Mouse (Mus musculus) midbrain, embryonic 11.5 days (tissue): ENCODE data around the gene Olfr49. TPM values are rescaled to one million over a fixed set of nuclear protein-coding genes. Genes with fewer than 3 reads are reported as not detected.
A peak's percentile ranks its signal among the peaks of the same experiment; 100 is the strongest.

Experiments used
- ATAC-seq: fragments of 200-750 bp; cut with Nextera tagmentation; 2 replicates; pipeline ENCODE4 v1.8.0; 2017; ENCODE audit warnings: moderate TSS enrichment, moderate library complexity; ENCODE audit not compliant: low FRiP score
- DNase-seq: peaks from one replicate; pipeline ENCODE4 v3.0.0; 2015; ENCODE audit warnings: low spot score; ENCODE audit errors: missing footprints
- H3K27ac ChIP-seq: fragments of 300-500 bp; sonication (generic); 2 replicates; pipeline ENCODE4 v1.5.1; 2014; ENCODE audit warnings: low read depth, low read length
- H3K27me3 ChIP-seq: fragments of 300-500 bp; sonication (generic); 2 replicates; pipeline ENCODE4 v1.6.1; 2014; ENCODE audit warnings: mild to moderate bottlenecking, low read length, moderate library complexity, mixed read lengths; ENCODE audit not compliant: control insufficient read depth, insufficient read depth
- H3K36me3 ChIP-seq: fragments of 300-500 bp; sonication (generic); 2 replicates; pipeline ENCODE4 v1.6.1; 2014; ENCODE audit warnings: mild to moderate bottlenecking, low read length, moderate library complexity, mixed read lengths; ENCODE audit not compliant: control insufficient read depth, insufficient read depth
- H3K4me1 ChIP-seq: fragments of 300-500 bp; sonication (generic); 2 replicates; pipeline ENCODE4 v1.6.1; 2014; ENCODE audit warnings: low read length; ENCODE audit not compliant: control insufficient read depth, insufficient read depth
- H3K4me2 ChIP-seq: fragments of 300-500 bp; sonication (generic); 2 replicates; pipeline ENCODE4 v1.6.1; 2014; ENCODE audit warnings: mild to moderate bottlenecking, moderate library complexity
- H3K4me3 ChIP-seq: fragments of 300-500 bp; sonication (generic); 2 replicates; pipeline ENCODE4 v1.5.1; 2014; ENCODE audit warnings: low read depth, low read length
- H3K9ac ChIP-seq: fragments of 300-500 bp; sonication (generic); 2 replicates; pipeline ENCODE4 v1.6.1; 2014; ENCODE audit warnings: low read length
- H3K9me3 ChIP-seq: fragments of 300-500 bp; sonication (generic); 2 replicates; pipeline ENCODE4 v1.6.1; 2016; ENCODE audit warnings: low read length; ENCODE audit not compliant: control insufficient read depth
- WGBS: fragments of 180-500 bp; shearing (Covaris S2); extraction: QIAGEN DNeasy Blood & Tissue Kit; methylation state at CpG from one replicate; pipeline ENCODE4 v1.1.7; 2014; 5-methylcytosine and 5-hydroxymethylcytosine counted together
- polyA plus RNA-seq: library from polyadenylated mRNA; unstranded; fragments of >200 nt; fragmentation: Nextera tagmentation; extraction: Ambion mirVana; gene quantifications from 2 replicates; pipeline ENCODE4 v1.2.1, GENCODE M21; 2014

Olfr49 gene
- polyA plus RNA-seq, 1 experiment from 2014 or later: not detected

DNA sequence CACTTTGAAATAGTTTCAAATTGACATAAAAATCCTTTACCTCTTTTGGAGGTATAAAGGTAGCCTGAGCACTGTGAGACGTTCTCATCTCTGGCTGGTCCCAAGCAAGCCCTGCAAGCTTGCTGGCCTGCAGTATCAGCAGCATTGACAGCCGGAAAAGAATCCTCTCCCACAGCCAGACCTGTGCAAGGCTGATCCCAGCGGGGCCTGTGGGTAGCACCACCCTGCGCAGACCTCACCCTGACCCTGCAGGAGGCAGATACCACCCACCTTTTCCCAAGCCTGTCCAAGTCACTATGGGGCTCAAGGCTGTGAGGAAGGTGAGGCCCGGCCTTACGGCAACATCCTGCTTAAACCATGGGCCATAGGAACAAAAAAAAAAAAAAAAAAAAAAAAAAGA is 18.8 kb downstream of the Olfr49 start:
- ATAC-seq (no peak), DNase-seq (no peak)
- Histone ChIP-seq H3K9ac (no peak overlapping the region), H3K4me2 (no peak overlapping the region), H3K4me1 (no peaks in the 10 kb centered on the region), H3K4me3 (no peak overlapping the region), H3K27me3 (no peaks in the 10 kb centered on the region), H3K27ac (no peak overlapping the region), H3K9me3 (no peaks in the 10 kb centered on the region), H3K36me3 (no peaks in the 10 kb centered on the region)
- 73% methylated on average over 6 of the region's 6 CpGs for WGBS

DNA sequence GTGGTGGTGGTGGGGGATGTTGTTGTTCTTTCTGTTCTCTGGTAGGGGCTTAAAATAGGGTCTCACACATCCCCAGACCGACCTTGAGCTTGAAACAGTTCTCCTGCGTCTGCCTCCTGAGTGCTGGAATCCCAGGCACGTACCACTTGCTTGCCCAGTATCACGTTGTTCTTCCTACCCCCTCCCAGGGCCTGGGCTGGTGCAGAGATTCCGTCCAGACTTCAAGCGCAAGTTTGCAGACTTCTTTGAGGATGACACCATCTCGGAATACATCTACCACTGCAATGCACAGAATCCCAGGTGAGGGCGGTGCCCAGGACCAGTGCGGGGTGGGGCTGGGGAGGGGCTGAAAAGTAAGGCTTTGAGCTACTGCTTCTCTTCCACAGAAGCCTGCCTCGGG is 19.6 kb downstream of the Olfr49 start:
- H3K4me3 ChIP-seq: no peak overlapping the region
- no peaks in the 10 kb centered on the region for H3K36me3 ChIP-seq
- ATAC-seq (no peak), DNase-seq (no peak)
- H3K4me1 ChIP-seq: no peaks in the 10 kb centered on the region
- H3K27me3 ChIP-seq: no peaks in the 10 kb centered on the region; the same call in 1 of the 2 replicates
- H3K9ac ChIP-seq: no peak overlapping the region
- H3K27ac ChIP-seq: no peak overlapping the region
- WGBS: 34% methylated on average over 10 of the region's 10 CpGs
- no peaks in the 10 kb centered on the region for H3K9me3 ChIP-seq
- no peak overlapping the region for H3K4me2 ChIP-seq

DNA sequence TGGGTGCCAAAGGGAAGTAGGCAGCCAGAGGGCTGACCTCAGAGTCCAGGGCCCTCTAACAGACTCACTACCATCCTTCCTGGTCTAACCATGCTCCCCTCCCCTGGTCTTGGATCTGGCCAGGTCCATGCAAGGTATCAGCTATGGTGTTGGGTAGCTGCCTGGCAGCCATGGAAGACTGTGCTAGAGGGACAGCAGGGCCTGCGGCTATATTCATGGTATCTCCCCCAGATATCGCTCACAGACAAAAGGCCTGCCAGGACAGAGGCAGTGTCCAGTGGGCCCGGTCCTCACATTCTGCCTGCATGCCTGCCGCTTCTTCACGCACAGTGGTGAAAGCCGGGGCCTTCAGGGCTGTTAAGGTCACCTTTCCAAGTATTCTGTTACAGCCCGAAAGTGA is 20.5 kb downstream of the Olfr49 start:
- ATAC-seq (no peak), DNase-seq (no peak)
- Histone ChIP-seq H3K36me3 (no peaks in the 10 kb centered on the region), H3K9ac (no peak overlapping the region), H3K27me3 (no peaks in the 10 kb centered on the region; the same call in 1 of the 2 replicates), H3K9me3 (no peaks in the 10 kb centered on the region), H3K4me1 (peaks cover 7% of the 10 kb centered on the region; the same call in 1 of the 2 replicates), H3K4me2 (no peak overlapping the region), H3K27ac (no peak overlapping the region), H3K4me3 (no peak overlapping the region)
- WGBS: 90% methylated on average over 7 of the region's 7 CpGs

DNA sequence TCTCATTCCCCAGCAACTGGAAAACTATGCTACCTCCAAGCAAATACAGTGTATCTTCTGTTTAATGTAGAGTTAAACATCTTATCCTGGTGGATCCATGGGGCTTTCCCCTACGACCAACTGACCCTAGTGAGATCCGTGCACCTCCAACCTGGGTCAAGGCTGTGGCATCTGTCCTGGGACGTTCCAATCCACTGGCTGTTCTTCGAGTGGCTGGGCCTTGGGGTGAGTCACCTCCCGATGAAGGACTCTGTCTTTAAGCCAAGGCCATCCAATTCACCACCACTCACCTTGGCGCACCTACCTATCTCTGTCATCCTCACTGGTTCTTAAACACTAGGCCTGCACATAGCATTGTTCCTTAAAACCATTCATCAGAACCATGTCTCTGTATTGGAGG is 21.6 kb downstream of the Olfr49 start:
- Histone ChIP-seq H3K27me3 (no peaks in the 10 kb centered on the region; the same call in 1 of the 2 replicates), H3K27ac (no peak overlapping the region), H3K4me1 (peaks cover 7% of the 10 kb centered on the region; the same call in 1 of the 2 replicates), H3K4me3 (no peak overlapping the region), H3K36me3 (no peaks in the 10 kb centered on the region), H3K9ac (no peak overlapping the region), H3K4me2 (no peak overlapping the region), H3K9me3 (no peaks in the 10 kb centered on the region)
- DNase-seq: no peak
- ATAC-seq: no peak
- 81% methylated on average over 6 of the region's 6 CpGs for WGBS

DNA sequence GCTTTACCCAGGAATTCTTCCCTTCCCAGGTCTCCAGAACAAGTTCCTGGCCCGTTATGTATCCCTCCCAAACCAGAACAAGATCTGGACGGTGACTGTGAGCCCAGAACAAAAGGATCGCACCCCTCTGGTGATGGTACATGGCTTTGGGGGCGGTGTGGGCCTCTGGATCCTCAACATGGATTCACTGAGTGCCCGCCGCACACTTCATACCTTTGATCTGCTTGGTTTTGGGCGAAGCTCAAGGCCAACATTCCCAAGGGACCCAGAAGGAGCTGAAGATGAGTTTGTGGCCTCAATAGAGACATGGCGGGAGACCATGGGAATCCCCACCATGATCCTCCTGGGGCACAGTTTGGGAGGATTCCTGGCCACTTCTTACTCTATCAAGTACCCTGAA is 22.1 kb downstream of the Olfr49 start:
- Histone ChIP-seq H3K9ac (no peak overlapping the region), H3K4me1 (peaks cover 7% of the 10 kb centered on the region; the same call in 1 of the 2 replicates), H3K27me3 (no peaks in the 10 kb centered on the region; the same call in 1 of the 2 replicates), H3K9me3 (no peaks in the 10 kb centered on the region), H3K27ac (no peak overlapping the region), H3K4me3 (no peak overlapping the region), H3K36me3 (no peaks in the 10 kb centered on the region), H3K4me2 (no peak overlapping the region)
- ATAC-seq: no peak
- WGBS: 90% methylated on average over 8 of the region's 8 CpGs
- DNase-seq: no peak

DNA sequence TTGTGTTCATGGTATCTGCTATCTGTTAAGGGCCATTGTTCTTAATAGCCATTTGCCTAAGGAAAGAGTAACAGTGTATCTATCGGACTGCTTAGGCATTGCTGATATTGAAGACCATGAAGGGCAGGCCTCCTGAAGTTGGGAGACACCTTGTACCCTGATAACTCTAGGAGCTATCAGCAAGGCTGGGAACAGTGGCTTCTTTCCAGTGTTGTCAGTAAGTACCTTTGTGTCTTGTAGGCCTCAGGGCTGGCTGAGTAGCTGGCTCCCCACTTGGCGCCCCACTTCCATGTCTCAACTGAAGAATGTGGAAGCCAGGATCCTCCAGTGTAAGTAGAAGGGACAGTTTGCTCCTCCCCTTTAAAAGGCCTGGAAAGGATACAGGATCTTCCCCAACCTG is 23.4 kb downstream of the Olfr49 start:
- Histone ChIP-seq H3K4me2 (no peak overlapping the region), H3K27ac (no peak overlapping the region), H3K9ac (no peak overlapping the region), H3K4me3 (no peak overlapping the region), H3K9me3 (no peaks in the 10 kb centered on the region), H3K27me3 (no peaks in the 10 kb centered on the region; the same call in 1 of the 2 replicates), H3K36me3 (no peaks in the 10 kb centered on the region), H3K4me1 (peaks cover 7% of the 10 kb centered on the region; the same call in 1 of the 2 replicates)
- 91% methylated on average over 2 of the region's 2 CpGs for WGBS
- DNase-seq: no peak
- ATAC-seq: no peak

DNA sequence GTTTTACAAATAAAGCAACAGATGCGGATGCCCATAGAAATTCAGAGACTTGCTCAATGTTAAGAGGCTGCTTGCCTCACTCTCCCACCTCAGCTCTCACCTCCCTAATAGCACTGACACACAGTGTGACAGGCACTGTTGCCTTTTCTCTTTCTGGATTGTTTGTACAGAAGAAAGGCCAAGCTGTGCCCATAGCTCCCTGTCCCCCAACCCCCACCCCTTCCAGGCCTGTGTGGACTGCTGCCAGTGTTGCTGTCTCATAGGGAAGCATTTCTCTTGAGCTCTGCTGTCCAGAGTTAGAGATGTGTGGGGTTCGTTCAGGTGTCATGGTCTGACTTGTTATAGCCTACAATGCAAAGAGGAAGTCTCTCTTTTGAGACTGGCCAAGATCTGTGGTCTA is 24.5 kb downstream of the Olfr49 start:
- Histone ChIP-seq H3K36me3 (no peaks in the 10 kb centered on the region), H3K4me3 (no peak overlapping the region), H3K27me3 (no peaks in the 10 kb centered on the region; the same call in 1 of the 2 replicates), H3K9me3 (no peaks in the 10 kb centered on the region), H3K4me2 (no peak overlapping the region), H3K9ac (no peak overlapping the region), H3K4me1 (peaks cover 7% of the 10 kb centered on the region; the same call in 1 of the 2 replicates), H3K27ac (no peak overlapping the region)
- DNase-seq: no peak
- ATAC-seq: no peak
- WGBS: 86% methylated on average over 2 of the region's 2 CpGs

DNA sequence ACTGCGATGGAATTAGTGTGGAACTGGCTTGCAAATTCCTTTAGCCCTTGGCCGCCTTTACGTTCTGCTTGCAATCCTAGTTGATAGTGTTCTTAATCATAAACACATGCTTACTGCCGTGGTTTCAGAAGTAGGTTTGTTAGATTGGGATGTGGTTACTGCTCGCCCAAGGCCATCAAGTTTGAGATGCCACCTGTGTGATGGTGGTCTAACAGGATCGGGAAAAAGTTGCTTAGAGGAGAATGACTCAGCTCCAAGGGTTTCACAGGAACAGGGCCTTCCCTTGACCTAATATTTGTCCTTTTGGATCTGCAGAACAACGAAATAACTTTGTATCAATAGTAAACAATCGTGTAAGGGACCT is 25.0 kb downstream of the Olfr49 start:
- H3K36me3 ChIP-seq: no peaks in the 10 kb centered on the region
- no peak overlapping the region for H3K27ac ChIP-seq
- peak overlapping the region; percentile 71 for H3K9ac ChIP-seq
- H3K4me3 ChIP-seq: peak overlapping the region; percentile 58
- ATAC-seq (no peak), DNase-seq (no peak)
- peak overlapping the region; percentile 91 for H3K4me2 ChIP-seq
- 25% methylated on average over 8 of the region's 8 CpGs for WGBS
- no peaks in the 10 kb centered on the region for H3K9me3 ChIP-seq
- H3K4me1 ChIP-seq: peaks cover 7% of the 10 kb centered on the region; the same call in 1 of the 2 replicates
- no peaks in the 10 kb centered on the region; the same call in 1 of the 2 replicates for H3K27me3 ChIP-seq

DNA sequence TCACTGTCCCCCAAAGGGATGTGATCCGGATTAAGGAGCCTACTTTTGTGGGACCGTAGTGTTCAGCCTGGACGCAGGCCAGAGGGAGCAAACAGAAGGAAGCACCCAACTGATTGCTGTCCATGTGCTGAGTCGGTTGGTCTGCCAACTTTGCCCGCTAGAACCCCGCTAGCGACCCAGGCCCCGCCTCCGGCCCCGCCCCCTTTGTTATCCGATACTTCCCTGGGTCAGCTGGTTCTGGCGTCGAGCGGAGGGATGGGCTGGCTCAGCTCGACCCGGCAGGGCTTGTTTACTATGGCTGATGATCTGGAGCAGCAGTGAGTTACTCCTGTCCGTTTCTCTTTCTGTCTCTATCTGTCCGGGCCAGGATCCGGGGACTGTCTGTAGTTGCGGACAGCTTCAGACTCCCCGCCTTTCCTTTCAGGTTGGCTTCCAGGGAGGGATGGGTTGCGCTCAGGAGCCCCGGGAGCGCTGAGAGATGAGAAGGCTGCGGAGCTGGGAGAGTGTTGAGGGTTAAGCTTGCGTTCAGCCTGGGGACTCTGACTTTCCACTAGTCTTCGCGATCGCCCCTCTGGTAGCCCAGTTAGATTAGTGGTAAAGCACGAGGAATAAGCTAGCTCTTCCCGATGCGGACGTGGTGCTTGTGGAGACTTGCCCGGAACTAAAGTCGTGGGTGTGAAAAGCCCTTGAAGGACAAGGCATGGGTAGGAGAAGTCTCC is 25.6 kb downstream of the Olfr49 start:
- peak overlapping the region; percentile 91 for H3K4me2 ChIP-seq
- peak; percentile 94 for ATAC-seq
- WGBS: under 1% methylated on average over 35 of the region's 35 CpGs
- peak overlapping the region; percentile 58 for H3K4me3 ChIP-seq
- no peaks in the 10 kb centered on the region for H3K9me3 ChIP-seq
- H3K36me3 ChIP-seq: no peaks in the 10 kb centered on the region
- peak; percentile 99 for DNase-seq
- H3K9ac ChIP-seq: peak overlapping the region; percentile 71
- peaks cover 10% of the 10 kb centered on the region; the same call in 1 of the 2 replicates for H3K4me1 ChIP-seq
- H3K27me3 ChIP-seq: no peaks in the 10 kb centered on the region; the same call in 1 of the 2 replicates
- no peak overlapping the region for H3K27ac ChIP-seq
